Mouse (Mus musculus) neural tube, embryonic 14.5 days (tissue): ENCODE data around the gene Bcas3. TPM values are rescaled to one million over a fixed set of nuclear protein-coding genes. Genes with fewer than 3 reads are reported as not detected.

Source experiments
- ATAC-seq: fragments of 200-750 bp; cut with Nextera tagmentation; 2 replicates; pipeline ENCODE4 v1.8.0; 2017; ENCODE audit warnings: low read depth, mild to moderate bottlenecking, moderate TSS enrichment, moderate library complexity
- H3K27ac ChIP-seq: fragments of 300-500 bp; sonication (generic); 2 replicates; pipeline ENCODE4 v1.5.1; 2014; ENCODE audit warnings: low read depth, mild to moderate bottlenecking, control low read depth, low read length, moderate library complexity, mixed read lengths
- H3K27me3 ChIP-seq: fragments of 300-500 bp; sonication (generic); 2 replicates; pipeline ENCODE4 v1.6.1; 2014; ENCODE audit warnings: low read length; ENCODE audit not compliant: control insufficient read depth, insufficient read depth
- H3K36me3 ChIP-seq: fragments of 300-500 bp; sonication (generic); 2 replicates; pipeline ENCODE4 v1.6.1; 2014; ENCODE audit warnings: low read length, mixed read lengths; ENCODE audit not compliant: control insufficient read depth, insufficient read depth
- H3K4me1 ChIP-seq: fragments of 300-500 bp; sonication (generic); 2 replicates; pipeline ENCODE4 v1.6.1; 2014; ENCODE audit warnings: low read length; ENCODE audit not compliant: control insufficient read depth, insufficient read depth
- H3K4me2 ChIP-seq: fragments of 300-500 bp; sonication (generic); 2 replicates; pipeline ENCODE4 v1.6.1; 2014; ENCODE audit warnings: mild to moderate bottlenecking, low read depth, low read length, control low read depth
- H3K4me3 ChIP-seq: fragments of 300-500 bp; sonication (generic); 2 replicates; pipeline ENCODE4 v1.5.1; 2014; ENCODE audit warnings: low read depth, low read length, control low read depth, mixed read lengths
- H3K9ac ChIP-seq: fragments of 300-500 bp; sonication (generic); replicated peaks from 2 replicates; pipeline ENCODE4 v1.6.1; 2014; ENCODE audit warnings: low read depth, mild to moderate bottlenecking, control low read depth, low read length, mixed read lengths
- H3K9me3 ChIP-seq: fragments of 300-500 bp; sonication (generic); 2 replicates; pipeline ENCODE4 v1.6.1; 2016; ENCODE audit warnings: low read length; ENCODE audit not compliant: control insufficient read depth
- WGBS: fragments of 180-500 bp; shearing (Covaris S2); extraction: QIAGEN DNeasy Blood & Tissue Kit; methylation state at CpG from one replicate; pipeline ENCODE4 v1.1.7; 2014; 5-methylcytosine and 5-hydroxymethylcytosine counted together
- polyA plus RNA-seq: library from polyadenylated mRNA; unstranded; fragments of >200 nt; fragmentation: Nextera tagmentation; extraction: Ambion mirVana; gene quantifications from 2 replicates; pipeline ENCODE4 v1.2.1, GENCODE M21; 2014

Bcas3 gene
- polyA plus RNA-seq, 1 experiment from 2014 or later = 30.9 TPM

DNA sequence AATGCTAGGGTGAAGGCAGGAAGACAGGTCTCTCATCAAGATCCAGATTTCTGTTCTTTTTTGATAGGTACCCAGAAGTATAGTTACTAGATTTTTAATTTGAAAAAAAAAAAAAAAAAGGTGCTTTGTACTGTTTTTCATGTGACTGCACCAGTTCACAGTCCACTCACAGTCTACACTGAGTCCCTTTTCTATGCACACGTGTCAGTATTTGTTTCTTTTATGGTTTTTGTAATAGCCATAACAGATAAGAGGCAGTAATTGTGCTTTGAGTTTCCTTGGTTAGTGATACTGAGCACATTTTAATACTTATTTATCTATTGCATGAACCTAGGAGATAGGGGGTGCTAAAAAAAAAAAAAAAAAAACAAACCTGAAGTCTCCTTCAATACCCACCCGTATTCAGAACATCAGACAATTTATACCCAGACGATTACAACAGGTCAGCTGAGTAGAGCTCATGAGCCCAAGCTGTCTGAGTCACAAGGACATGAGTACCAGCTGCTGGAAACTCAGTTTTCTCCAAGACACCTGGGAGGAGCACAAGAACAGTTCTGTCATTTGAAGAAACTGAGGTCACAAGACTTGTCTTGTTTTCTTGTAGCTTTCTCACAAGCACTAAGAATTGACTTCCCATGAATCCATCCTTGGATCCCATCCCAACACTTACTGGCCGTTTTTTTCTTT, 351.2 kb downstream of the Bcas3 start:
- Histone ChIP-seq H3K4me3 (no peak overlapping the region), H3K4me1 (no peaks in the 10 kb centered on the region), H3K27me3 (no peaks in the 10 kb centered on the region), H3K9ac (no peak overlapping the region), H3K36me3 (no peaks in the 10 kb centered on the region), H3K4me2 (no peak overlapping the region), H3K27ac (no peak overlapping the region), H3K9me3 (no peaks in the 10 kb centered on the region)
- 84% methylated on average over 4 of the region's 4 CpGs for WGBS
- no peak for ATAC-seq

DNA sequence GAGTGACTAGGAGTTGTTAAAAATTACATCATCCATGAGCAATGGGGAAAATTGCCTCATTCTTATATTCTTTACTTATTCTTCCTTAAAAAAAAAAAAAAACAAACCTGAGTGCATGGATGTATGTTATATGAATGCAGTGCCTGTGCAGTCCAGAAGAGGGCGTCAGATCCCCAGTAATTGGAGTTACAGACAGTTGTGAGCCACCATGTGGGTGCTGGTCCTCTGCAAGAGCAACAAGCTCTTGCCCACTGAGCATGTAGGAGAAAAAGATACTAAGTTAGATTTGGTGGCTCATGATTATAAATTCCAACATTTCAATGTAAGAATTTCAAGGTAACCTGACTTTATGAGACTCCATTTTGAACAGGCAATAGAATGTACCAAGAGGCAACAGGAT, 353.7 kb downstream of the Bcas3 start:
- no peak overlapping the region for H3K27ac ChIP-seq
- H3K4me1 ChIP-seq = no peaks in the 10 kb centered on the region
- no peak for ATAC-seq
- no peak overlapping the region for H3K4me2 ChIP-seq
- H3K9ac ChIP-seq = no peak overlapping the region
- H3K27me3 ChIP-seq = no peaks in the 10 kb centered on the region
- no peaks in the 10 kb centered on the region for H3K36me3 ChIP-seq
- H3K4me3 ChIP-seq = no peak overlapping the region
- 29% methylated on average over 1 of the region's 1 CpGs for WGBS
- no peaks in the 10 kb centered on the region for H3K9me3 ChIP-seq

DNA sequence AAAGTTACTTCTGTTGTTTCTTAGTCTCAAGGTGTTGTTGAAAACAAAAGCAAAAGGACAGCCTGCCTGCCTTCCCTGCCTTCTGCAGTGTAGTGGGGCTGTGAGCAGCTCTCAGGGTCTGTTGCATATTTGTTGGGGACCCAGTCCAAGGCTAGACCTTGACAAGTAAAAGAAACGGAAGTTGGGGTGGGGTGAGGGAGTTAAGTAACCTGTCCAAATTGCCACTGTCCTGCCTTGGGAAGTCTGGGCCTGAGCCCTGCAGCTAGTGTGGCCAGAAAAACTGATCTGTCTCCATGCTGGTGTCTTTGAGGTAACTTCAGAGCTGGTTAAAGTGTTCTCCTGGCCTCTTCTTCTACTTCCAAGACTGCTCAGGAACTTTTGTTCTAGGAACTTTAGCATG, 354.5 kb downstream of the Bcas3 start:
- Histone ChIP-seq H3K9me3 (no peaks in the 10 kb centered on the region), H3K4me2 (no peak overlapping the region), H3K4me3 (no peak overlapping the region), H3K4me1 (no peaks in the 10 kb centered on the region), H3K27me3 (no peaks in the 10 kb centered on the region), H3K9ac (no peak overlapping the region), H3K27ac (no peak overlapping the region), H3K36me3 (no peaks in the 10 kb centered on the region)
- 100% methylated on average over 1 of the region's 1 CpGs for WGBS
- ATAC-seq = no peak

DNA sequence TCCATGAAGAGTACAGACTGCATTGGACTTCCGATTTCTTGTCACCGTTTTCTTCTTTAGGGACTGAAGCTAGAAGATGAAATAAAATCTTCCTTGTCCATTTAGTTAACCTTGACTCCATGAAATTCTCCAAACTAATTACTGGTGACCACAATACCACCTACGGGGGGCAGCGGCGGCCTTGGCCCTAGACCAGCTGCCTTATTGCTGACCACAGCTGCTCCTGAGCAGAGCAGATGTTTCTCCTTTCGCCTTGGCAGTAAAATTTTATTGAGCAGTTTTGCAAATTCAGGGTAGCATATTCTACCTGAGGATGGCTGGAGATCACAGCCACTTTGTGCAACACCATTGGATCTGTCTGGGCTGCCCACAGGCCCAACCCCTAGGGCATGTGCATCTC, 356.2 kb downstream of the Bcas3 start:
- Histone ChIP-seq H3K4me2 (no peak overlapping the region), H3K4me1 (peaks cover 8% of the 10 kb centered on the region), H3K9ac (no peak overlapping the region), H3K27me3 (no peaks in the 10 kb centered on the region), H3K36me3 (no peaks in the 10 kb centered on the region), H3K4me3 (no peak overlapping the region), H3K27ac (no peak overlapping the region), H3K9me3 (no peaks in the 10 kb centered on the region)
- WGBS = 73% methylated on average over 6 of the region's 6 CpGs
- ATAC-seq = no peak

DNA sequence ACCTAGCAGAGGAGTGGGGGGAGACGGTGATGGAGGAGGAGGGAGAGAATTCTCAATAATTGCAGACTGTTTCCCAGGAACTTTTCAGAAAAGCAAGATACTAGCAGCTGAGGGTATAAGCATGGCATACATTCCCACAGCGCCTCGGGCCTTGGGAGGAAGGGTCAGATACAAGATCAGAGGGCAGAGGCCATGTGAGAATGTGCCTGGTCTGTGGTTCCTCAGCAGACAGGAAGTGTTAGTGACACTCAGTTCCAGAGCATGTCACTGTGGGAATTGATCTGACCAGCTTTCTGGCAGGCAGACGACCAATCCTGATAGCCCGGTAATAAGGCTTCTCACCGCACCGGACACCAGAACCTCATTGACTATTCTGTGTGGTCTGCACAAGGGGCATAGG, 357.2 kb downstream of the Bcas3 start:
- no peak overlapping the region for H3K4me2 ChIP-seq

DNA sequence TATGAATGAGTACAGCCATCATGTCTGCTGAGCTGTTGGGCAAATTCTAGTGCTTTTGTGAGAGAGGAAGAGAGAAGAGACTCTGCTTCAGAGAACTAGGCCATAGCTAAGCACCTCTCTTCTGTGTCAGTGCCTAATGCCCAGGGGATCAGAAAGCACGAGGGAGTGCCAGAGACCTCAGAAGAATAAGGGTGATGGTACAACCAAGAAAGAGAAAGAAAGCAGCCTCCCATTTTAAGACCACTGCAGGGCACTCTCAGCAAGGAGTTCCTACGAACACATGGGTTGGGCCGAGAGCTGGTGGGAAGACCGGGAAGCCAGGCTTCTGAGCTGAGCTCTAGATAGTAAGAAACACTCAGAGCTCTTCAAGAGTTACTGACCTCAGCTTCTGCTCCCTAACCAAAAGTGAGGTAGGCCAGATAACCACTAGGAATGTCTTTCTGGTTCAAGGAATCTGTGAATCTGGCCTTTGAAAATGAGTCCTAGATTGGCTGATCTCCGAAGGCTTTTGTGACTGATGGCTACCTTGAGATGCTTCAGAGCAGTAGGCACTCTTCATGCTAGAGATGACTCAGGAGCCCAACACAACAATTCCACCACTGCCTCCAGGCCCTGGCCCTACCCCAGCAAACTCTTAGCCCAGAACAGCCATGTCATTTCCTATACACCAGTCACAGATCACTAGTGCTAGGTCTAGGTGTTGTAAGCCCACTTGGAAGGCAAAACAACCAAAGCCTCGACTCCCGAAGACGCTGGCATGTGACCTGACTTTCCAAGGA, 359.2 kb downstream of the Bcas3 start:
- Histone ChIP-seq H3K27me3 (no peaks in the 10 kb centered on the region), H3K4me2 (no peak overlapping the region), H3K9ac (no peak overlapping the region), H3K4me1 (peaks cover 10% of the 10 kb centered on the region), H3K4me3 (no peak overlapping the region), H3K27ac (no peak overlapping the region), H3K9me3 (no peaks in the 10 kb centered on the region), H3K36me3 (no peaks in the 10 kb centered on the region)
- 90% methylated on average over 8 of the region's 8 CpGs for WGBS
- no peak for ATAC-seq

More for the DNA sequence above, 357.2 kb downstream of the Bcas3 start:
- Histone ChIP-seq H3K9me3 (no peaks in the 10 kb centered on the region), H3K27me3 (no peaks in the 10 kb centered on the region), H3K27ac (no peak overlapping the region), H3K9ac (no peak overlapping the region), H3K4me3 (no peak overlapping the region), H3K4me1 (peaks cover 10% of the 10 kb centered on the region), H3K36me3 (no peaks in the 10 kb centered on the region)
- WGBS = 88% methylated on average over 7 of the region's 7 CpGs
- ATAC-seq = no peak

DNA sequence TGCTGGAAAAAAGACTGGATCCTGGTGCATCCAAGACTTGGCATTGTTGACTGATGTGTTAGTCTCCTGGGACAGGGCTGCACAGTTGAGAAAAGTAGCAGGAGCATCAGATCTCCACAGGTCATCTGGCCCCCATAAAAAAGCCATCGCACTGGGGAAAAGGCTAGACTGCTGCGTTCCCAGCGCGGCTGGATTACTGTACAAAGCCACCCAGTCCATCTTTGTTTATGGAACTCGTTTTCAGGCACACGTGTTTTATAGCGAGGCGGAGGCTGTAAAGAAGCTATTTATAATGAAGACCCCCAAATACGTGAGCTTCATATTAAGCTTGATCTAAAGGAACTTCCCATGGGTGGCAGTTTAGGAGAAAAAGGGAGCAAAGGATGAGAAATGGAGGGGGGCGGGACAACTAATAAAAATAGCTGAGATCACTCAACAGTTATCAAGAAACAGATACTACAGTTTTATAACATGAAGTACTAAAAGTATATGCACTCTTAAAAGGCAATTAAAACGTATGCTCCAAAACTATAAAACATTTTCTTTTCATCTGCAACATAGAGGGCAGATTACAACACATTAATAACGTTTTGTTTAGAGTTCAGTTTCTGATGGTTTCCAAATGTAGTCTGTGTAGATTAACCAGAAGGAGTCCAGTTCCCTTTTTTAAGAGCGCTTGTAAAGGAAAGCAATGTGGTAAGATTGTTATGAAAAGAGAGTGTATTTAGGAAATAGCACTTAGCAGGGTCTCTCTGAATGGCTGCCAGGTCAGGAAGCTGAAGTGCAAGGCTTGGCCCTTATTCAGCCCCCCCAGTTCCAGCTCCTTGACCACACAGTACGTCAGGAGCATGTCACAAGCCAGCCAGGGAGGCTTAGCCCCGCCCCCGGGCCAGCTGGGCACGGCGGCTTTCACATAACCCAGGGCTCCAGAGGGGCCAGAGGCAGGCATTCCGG, 360.2 kb downstream of the Bcas3 start:
- Histone ChIP-seq H3K9me3 (no peaks in the 10 kb centered on the region), H3K4me3 (no peak overlapping the region), H3K4me1 (peaks cover 10% of the 10 kb centered on the region), H3K27ac (no peak overlapping the region), H3K36me3 (no peaks in the 10 kb centered on the region), H3K9ac (no peak overlapping the region), H3K27me3 (no peaks in the 10 kb centered on the region), H3K4me2 (no peak overlapping the region)
- WGBS = 33% methylated on average over 19 of the region's 19 CpGs
- peak; percentile 54; the same call in 1 of the 2 replicates for ATAC-seq

DNA sequence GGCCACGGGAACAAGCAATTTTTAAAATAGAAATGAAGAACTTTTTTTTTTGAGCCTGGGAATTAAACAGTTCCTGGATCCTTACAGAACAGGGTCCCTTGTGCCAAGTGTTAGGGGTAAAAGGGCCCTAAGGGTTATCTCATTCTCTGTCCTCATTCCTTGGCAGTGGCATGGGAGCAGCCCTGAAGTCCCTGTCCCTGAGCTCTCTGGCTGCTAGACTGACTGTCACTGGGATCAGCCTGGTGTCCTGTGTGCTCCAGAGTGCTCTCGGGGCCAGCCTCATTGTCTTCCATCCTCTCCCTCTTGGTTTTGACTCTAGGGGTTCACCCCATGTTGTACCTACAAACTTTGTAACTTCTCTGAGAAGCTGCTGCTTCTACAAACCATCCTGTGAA, 360.8 kb downstream of the Bcas3 start:
- no peak overlapping the region for H3K4me2 ChIP-seq
- no peak overlapping the region for H3K9ac ChIP-seq
- H3K27ac ChIP-seq = no peak overlapping the region
- no peak overlapping the region for H3K4me3 ChIP-seq
- no peaks in the 10 kb centered on the region for H3K27me3 ChIP-seq
- peaks cover 10% of the 10 kb centered on the region for H3K4me1 ChIP-seq
- H3K36me3 ChIP-seq = no peaks in the 10 kb centered on the region
- no peak; the same call in 1 of the 2 replicates for ATAC-seq
- WGBS = 11% methylated on average over 2 of the region's 2 CpGs
- no peaks in the 10 kb centered on the region for H3K9me3 ChIP-seq
